Mouse (Mus musculus) thymus, adult 2 months (tissue): ENCODE measurements around the gene Tnfsf15.

Experiments used
- CTCF ChIP-seq: fragments of 200-500 bp; IDR thresholded peaks from 2 replicates; pipeline ENCODE4 v1.5.1; 2012; ENCODE audit warnings: mild to moderate bottlenecking, control low read depth, low read length, moderate library complexity, borderline replicate concordance; ENCODE audit not compliant: control insufficient read depth, poor library complexity, insufficient read depth; ENCODE audit errors: extremely low read depth
- POLR2A ChIP-seq: fragments of 200-500 bp; IDR thresholded peaks from 2 replicates; pipeline ENCODE4 v1.6.1; 2012; ENCODE audit warnings: mild to moderate bottlenecking, low read length, control low read depth, moderate library complexity; ENCODE audit not compliant: control insufficient read depth, poor library complexity, insufficient read depth; ENCODE audit errors: extremely low read depth

GRCm38 (mm10) chr4:63726727-63727126 is 18.2 kb downstream of the Tnfsf15 start:
- TF ChIP-seq POLR2A (no peak), CTCF (no peak)
